Mouse (Mus musculus) liver, embryonic 14.5 days (tissue): ENCODE results near the gene Sh3pxd2b. TPM values are rescaled to one million over a fixed set of nuclear protein-coding genes. Genes with fewer than 3 reads are reported as not detected.

Experiments used
- ATAC-seq: fragments of 200-750 bp; cut with Nextera tagmentation; 2 replicates; pipeline ENCODE4 v1.8.0; 2017; ENCODE audit warnings: moderate number of reproducible peaks, mild to moderate bottlenecking, moderate library complexity; ENCODE audit not compliant: insufficient read depth
- DNase-seq, 3 experiments: peaks; one replicate each; pipeline ENCODE4 v3.0.0-alpha.2; 2012 to 2013; ENCODE audit warnings: low read depth in 3 of 3, low spot score in 3 of 3
- H3K27ac ChIP-seq: fragments of 300-500 bp; sonication (generic); 2 replicates; pipeline ENCODE4 v1.5.1; 2014; ENCODE audit warnings: moderate library complexity, mild to moderate bottlenecking, control low read depth, inconsistent platforms
- H3K27me3 ChIP-seq: fragments of 300-500 bp; sonication (generic); 2 replicates; pipeline ENCODE4 v1.6.1; 2014; ENCODE audit warnings: mild to moderate bottlenecking, low read length, moderate library complexity; ENCODE audit not compliant: control insufficient read depth, insufficient read depth
- H3K36me3 ChIP-seq: fragments of 300-500 bp; sonication (generic); replicated peaks from 2 replicates; pipeline ENCODE4 v1.6.1; 2014; ENCODE audit warnings: low read depth; ENCODE audit not compliant: control insufficient read depth, insufficient read depth
- H3K4me1 ChIP-seq, 2 experiments: fragments of 200-500 bp in 1 of 2; fragments of 300-500 bp in 1 of 2; sonication (generic) in 1 of 2; replicated peaks; 2 replicates each; pipeline ENCODE4 v1.6.1; 2012 to 2014; ENCODE audit warnings: antibody characterized with exemption in 1 of 2, inconsistent platforms in 1 of 2, low read length in 1 of 2; ENCODE audit not compliant: control insufficient read depth in 2 of 2, insufficient read depth in 2 of 2
- H3K4me2 ChIP-seq: fragments of 300-500 bp; sonication (generic); 2 replicates; pipeline ENCODE4 v1.6.1; 2014; ENCODE audit warnings: low read depth, mild to moderate bottlenecking, control low read depth, moderate library complexity
- H3K4me3 ChIP-seq, 2 experiments: fragments of 200-500 bp in 1 of 2; fragments of 300-500 bp in 1 of 2; sonication (generic) in 1 of 2; 2 replicates each; pipeline ENCODE4 v1.5.1; 2012 to 2014; ENCODE audit warnings: low read depth in 2 of 2, low read length in 2 of 2, mild to moderate bottlenecking in 2 of 2, control low read depth in 1 of 2, inconsistent platforms in 1 of 2, moderate library complexity in 1 of 2; ENCODE audit not compliant: insufficient read depth in 1 of 2
- H3K9ac ChIP-seq: fragments of 300-500 bp; sonication (generic); replicated peaks from 2 replicates; pipeline ENCODE4 v1.6.1; 2014; ENCODE audit warnings: mild to moderate bottlenecking, control low read depth, moderate library complexity
- H3K9me3 ChIP-seq: fragments of 300-500 bp; sonication (generic); 2 replicates; pipeline ENCODE4 v1.6.1; 2016; ENCODE audit warnings: low read length, mixed read lengths; ENCODE audit not compliant: control insufficient read depth
- CTCF ChIP-seq: IDR thresholded peaks from 2 replicates; pipeline ENCODE4 v1.5.1; 2016; ENCODE audit warnings: antibody characterized with exemption, low read depth, control low read depth
- EP300 ChIP-seq: IDR thresholded peaks from 2 replicates; pipeline ENCODE4 v1.6.1; 2016; ENCODE audit warnings: antibody characterized with exemption, low read depth
- WGBS: fragments of 180-500 bp; shearing (Covaris S2); extraction: QIAGEN DNeasy Blood & Tissue Kit; methylation state at CpG from one replicate; pipeline ENCODE4 v1.1.7; 2014; ENCODE audit not compliant: insufficient replicate concordance; 5-methylcytosine and 5-hydroxymethylcytosine counted together
- polyA plus RNA-seq, 2 experiments: library from polyadenylated mRNA; depleted of rRNA in 1 of 2; stranded (reverse) in 1 of 2; unstranded in 1 of 2; fragments of >200 nt; fragmentation: Nextera tagmentation in 1 of 2; extraction: Ambion mirVana in 1 of 2; gene quantifications; 2 replicates each; pipeline versions ENCODE4 v1.2.1 to v1.2.3; 2012 to 2014

Sh3pxd2b gene
- polyA plus RNA-seq, 2 experiments: 0.83 to 0.89 TPM

DNA sequence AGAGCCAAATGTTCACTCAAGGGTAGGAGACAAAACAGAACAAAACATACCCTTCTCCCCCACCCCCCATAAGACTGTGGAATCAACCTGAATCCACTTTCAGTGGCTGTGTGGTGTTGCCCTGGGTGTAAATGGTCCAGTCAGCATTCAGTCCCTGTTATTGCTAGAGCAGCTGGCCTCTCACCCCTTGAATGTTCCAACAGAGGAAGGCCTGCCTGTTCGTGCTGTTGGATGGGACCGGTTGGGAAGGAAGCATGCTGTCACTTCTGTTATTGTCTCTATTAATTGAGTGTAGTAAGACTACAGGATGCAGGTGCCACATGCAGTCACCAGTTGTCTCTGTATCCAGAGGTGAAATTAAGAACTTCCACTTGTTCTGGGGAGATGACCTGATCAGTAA is 40.4 kb downstream of the Sh3pxd2b start:
- Histone ChIP-seq H3K4me2 (no peak overlapping the region), H3K27me3 (no peaks in the 10 kb centered on the region), H3K36me3 (no peaks in the 10 kb centered on the region), H3K4me1 (peaks cover 0 to 14% of the 10 kb centered on the region in 2 experiments; a peak in 3 of 4 replicates), H3K4me3 (no peak overlapping the region), H3K9ac (no peak overlapping the region), H3K9me3 (no peaks in the 10 kb centered on the region), H3K27ac (no peak overlapping the region)
- TF ChIP-seq EP300: no peak
- TF ChIP-seq CTCF: no peak
- 61% methylated on average over 2 of the region's 2 CpGs for WGBS
- ATAC-seq: no peak
- DNase-seq: no peak

DNA sequence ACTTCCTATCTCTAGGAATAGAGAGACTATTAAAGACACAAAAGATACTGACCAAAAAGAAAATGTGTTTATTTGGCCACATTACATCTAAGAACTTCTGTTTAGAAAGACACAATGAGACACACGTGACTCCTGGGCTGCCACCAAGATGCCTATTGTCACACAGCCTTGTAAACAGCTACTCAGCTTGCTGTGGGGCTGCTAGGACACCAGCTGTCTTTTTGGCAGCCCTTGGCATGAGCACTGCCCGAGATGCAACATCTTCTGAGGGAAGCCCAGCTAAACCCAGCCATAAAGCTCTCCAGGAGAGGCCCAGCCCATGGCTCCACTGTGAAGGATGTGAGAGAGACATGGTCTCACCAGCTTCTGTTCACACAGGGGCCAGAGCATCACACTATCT is 45.5 kb downstream of the Sh3pxd2b start:
- Histone ChIP-seq H3K27me3 (no peaks in the 10 kb centered on the region), H3K27ac (no peak overlapping the region), H3K4me1 (peaks cover 0 to 5% of the 10 kb centered on the region in 2 experiments; a peak in 3 of 4 replicates), H3K9me3 (no peaks in the 10 kb centered on the region), H3K36me3 (no peaks in the 10 kb centered on the region), H3K4me3 (no peak overlapping the region), H3K9ac (no peak overlapping the region), H3K4me2 (no peak overlapping the region)
- TF ChIP-seq EP300 (no peak), CTCF (no peak)
- DNase-seq (no peak), ATAC-seq (no peak)
- WGBS: 46% methylated on average over 2 of the region's 2 CpGs

DNA sequence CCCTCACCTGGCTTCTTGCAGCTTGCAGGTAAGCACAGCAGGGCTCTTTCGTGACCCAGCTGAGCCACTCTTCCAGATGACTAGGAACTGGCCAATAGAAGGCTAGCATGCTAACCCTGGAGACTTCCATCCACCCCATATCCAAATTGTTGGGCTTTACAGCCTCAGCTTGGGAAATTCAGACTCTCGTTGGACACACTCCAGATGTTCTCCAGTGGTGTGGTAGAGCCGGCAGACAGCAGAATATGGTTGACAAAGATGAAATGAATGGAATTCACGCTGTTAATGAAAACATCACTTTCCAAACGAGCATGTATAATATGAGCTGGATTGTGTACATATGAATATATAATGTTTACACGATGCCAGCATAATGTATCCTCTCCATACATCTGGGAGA is 48.2 kb downstream of the Sh3pxd2b start:
- 61% methylated on average over 6 of the region's 6 CpGs for WGBS
- Histone ChIP-seq H3K36me3 (no peaks in the 10 kb centered on the region), H3K4me2 (no peak overlapping the region), H3K27ac (no peak overlapping the region), H3K27me3 (no peaks in the 10 kb centered on the region), H3K9me3 (no peaks in the 10 kb centered on the region), H3K9ac (no peak overlapping the region), H3K4me1 (no peaks in the 10 kb centered on the region), H3K4me3 (no peak overlapping the region)
- DNase-seq (no peak), ATAC-seq (no peak)
- TF ChIP-seq EP300 (no peak), CTCF (no peak)

DNA sequence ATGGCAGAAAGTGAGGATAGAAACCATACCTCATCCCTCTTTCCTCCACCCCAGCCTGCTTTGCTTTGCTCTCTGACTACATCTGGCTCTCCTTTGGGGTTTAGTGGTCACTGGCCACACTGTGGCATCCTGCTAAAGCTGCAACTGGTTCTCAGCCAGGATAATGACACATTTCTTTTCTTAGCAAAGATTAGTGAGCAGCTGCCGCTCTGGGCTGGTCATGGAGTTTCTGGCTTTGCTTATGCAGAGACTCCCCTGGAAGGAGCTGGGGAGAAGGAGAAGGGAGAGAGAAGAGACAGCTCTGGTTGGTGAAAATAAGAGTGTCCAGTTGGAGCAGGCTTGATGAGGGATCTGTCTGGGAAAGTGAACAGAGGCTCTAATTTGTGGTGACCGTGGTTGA is 50.8 kb downstream of the Sh3pxd2b start:
- Histone ChIP-seq H3K9me3 (no peaks in the 10 kb centered on the region), H3K27me3 (no peaks in the 10 kb centered on the region), H3K4me3 (no peak overlapping the region), H3K4me1 (no peaks in the 10 kb centered on the region), H3K9ac (no peak overlapping the region), H3K4me2 (no peak overlapping the region), H3K36me3 (no peaks in the 10 kb centered on the region), H3K27ac (no peak overlapping the region)
- TF ChIP-seq EP300: no peak
- no peak for TF ChIP-seq CTCF
- no peak for DNase-seq
- 66% methylated on average over 2 of the region's 2 CpGs for whole genome bisulfite sequencing
- no peak for ATAC-seq

DNA sequence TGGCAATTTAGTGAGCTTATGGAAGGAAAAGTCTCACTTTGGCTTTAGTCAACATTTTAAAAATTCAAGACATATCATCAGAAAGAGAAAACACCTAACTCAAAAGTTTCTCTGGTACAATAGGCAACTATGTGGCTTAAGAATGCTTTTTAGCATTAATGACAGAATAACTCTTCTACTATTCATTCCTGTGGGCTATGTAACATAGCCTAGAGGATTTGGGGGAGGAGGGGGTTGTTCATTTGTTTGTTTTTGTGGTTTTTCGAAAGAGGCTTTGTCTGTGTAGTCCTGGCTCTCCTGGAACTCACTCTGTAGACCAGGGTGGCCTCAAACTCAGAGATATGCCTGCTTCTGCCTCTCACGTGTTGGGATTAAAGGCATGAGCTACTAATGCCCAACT is 51.6 kb downstream of the Sh3pxd2b start:
- DNase-seq: no peak
- H3K4me1 ChIP-seq: no peaks in the 10 kb centered on the region
- 40% methylated on average over 2 of the region's 2 CpGs for WGBS
- no peak overlapping the region for H3K9ac ChIP-seq
- no peaks in the 10 kb centered on the region for H3K36me3 ChIP-seq
- H3K27ac ChIP-seq: no peak overlapping the region
- H3K27me3 ChIP-seq: no peaks in the 10 kb centered on the region
- TF ChIP-seq CTCF (no peak), EP300 (no peak)
- ATAC-seq: no peak
- no peak overlapping the region for H3K4me3 ChIP-seq
- H3K4me2 ChIP-seq: no peak overlapping the region
- no peaks in the 10 kb centered on the region for H3K9me3 ChIP-seq

DNA sequence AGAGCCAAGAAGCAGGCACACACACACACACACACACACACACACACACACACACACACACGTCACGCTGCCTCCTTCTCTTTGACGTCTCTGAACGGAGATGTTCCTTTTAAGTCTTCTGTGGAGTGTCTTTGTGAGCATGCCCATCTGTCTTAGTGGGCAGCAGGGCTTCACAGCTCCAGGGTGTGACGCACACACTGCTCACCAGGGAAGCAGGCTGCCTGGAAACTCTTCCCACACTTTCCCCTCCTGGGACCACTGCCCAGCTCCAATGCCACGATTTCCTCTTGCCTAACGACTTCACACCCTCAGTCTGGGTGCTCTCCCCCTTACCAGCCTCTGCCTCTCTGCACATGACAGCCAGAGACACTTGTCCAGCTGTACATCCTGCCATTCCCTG is 55.1 kb downstream of the Sh3pxd2b start:
- Histone ChIP-seq H3K4me2 (no peak overlapping the region), H3K4me3 (no peak overlapping the region), H3K4me1 (no peaks in the 10 kb centered on the region), H3K36me3 (no peaks in the 10 kb centered on the region), H3K9me3 (no peaks in the 10 kb centered on the region), H3K27ac (no peak overlapping the region), H3K27me3 (no peaks in the 10 kb centered on the region), H3K9ac (no peak overlapping the region)
- ATAC-seq (no peak), DNase-seq (no peak)
- WGBS: 63% methylated on average over 7 of the region's 7 CpGs
- TF ChIP-seq CTCF: no peak
- no peak for TF ChIP-seq EP300
